Mouse (Mus musculus) left cerebral cortex, adult 9 months (tissue): Measurements from ENCODE around the gene Frmd4a.

Experiments
- DNase-seq, 2 experiments: peaks; one replicate each; pipeline ENCODE4 v3.0.0; 2022; ENCODE audit warnings: low spot score in 2 of 2

Gene Frmd4a

DNA sequence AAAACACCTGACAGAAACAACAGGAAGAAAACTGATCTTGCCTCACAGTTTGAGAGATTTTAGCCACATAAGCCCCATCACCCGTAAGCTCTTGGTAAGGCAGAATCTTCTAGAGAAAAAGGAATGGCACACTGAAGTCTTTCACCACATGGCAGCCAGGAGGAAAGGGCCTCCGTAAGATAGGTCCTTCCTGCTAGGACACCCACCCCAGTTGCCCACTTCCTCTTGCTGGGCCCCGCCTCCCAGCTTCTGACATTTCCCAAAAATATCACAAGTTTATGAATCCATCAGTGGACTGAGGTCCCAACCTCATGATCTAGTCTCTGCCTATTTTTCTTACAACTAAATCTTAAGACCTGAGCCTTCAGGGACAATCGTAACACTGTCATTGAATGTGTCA is 373.6 kb downstream of the Frmd4a start:
- DNase-seq, result no peak

DNA sequence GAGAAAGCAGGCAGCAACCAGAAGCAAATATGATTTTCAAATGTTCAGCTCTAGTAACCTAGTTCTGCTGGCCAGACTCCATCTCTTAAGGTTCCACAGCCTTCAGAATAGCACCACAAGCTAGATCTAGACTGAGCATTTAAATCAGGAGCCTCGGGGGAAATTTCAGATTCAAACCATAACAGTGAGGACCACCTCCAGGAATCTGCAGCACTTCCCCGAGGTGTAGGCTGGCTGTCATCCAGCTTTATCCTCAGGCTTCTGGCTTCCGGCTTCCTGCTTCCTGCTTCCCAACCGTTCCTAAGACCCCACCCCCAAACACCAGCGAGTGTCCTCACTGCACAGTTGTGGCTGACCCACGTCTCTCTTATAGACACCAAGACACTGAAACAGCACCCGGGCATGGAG is 374.2 kb downstream of the Frmd4a start:
- DNase-seq, result peak in 1 of 2 experiments; percentile 37

DNA sequence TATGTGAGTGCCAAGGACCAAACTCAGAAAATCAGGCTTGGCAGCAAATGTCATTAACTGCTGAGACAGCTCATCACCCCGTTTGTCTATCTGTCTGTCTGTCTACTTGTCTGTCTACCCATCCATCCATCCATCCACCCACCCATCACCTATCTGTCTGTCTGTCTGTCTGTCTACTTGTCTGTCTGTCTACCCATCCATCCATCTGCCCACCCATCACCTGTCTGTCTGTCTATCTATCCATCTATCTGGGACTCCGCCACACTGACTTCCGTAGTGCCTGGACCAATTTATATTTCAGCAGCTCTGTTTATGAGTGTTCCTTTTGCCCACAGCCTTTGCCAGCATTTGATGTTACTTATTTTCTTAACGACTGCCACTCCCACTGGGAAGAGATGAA is 375.5 kb downstream of the Frmd4a start:
- DNase-seq, result no peak

DNA sequence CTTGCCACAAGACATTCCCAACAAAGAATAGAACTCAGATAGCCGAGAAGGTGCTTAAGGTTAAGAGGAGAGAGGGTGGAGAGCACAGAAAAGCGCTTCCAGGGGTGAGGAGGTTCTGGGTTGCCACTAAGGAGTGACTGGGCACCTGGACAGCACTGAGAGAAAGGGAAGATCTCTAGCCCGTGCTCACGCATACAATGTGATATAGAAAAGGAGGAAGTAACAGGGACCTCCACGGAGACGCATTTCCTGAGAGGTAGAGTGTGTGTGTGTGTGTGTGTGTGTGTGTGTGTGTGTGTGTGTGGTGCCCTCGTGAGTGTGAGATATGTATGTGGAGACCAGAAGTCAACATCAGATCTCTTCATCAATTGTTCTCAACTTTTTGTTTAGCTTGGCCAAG is 377.1 kb downstream of the Frmd4a start:
- no peak for DNase-seq

DNA sequence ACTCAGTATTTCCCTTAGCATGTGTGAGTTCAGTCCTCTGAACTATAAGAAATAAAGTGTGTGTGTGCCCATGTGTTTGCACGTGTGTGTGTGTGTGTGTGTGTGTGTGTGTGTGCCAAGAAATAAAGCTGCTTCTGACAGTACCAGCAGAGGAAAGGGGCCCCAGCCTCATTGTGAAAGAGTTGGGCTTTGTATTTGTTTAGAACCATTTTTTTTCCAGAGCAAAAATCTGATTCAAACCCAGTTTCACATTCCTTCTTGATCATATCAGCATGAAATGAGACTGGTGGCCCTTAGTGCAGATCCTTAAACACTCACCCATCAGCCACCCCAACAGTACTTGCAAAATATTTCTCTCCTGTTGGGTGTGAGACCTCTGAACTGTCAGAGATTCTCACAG is 382.2 kb downstream of the Frmd4a start:
- no peak for DNase-seq

DNA sequence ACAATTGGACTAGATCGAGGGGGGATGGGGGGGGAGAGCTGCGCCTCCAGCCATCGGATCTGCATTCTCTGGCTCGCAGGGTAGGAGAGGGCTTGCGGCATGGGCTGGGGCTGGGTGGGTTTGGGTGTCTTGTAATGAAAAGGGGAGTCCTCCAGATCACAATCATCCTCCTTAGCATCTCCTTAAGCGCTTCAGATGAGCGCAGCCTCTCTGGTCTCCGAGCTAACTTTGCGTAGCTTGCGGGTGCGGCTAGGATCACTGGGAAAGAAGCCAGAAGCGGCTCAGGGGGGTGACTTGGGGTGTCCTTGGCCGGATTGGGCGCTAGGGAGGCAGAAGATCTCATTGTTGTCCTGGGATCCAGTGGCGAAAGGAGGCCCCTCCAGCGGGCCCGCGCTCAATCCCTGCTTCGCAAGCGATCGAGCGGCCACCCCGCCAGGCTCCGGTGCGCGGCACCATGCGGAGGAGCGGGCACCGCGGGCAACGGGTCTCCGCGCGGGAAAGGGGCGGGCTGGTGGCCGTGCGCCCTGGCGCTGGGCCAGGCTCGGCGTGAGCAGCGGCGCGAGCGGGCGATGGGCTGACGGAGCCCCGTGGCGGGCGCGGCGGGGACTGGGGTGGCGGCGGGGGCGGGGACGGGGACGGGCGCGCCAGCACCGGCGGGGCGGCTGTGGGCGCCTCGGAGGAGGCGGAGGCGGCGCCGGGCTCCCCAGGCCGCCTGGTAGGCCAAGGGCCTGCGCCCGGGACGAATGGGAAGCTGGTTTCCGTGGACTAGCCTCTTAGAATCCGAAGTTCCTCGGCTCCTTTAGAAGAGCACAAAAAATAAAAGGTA is 383.5 kb downstream of the Frmd4a start:
- peak in 1 of 2 experiments; percentile 30 for DNase-seq

DNA sequence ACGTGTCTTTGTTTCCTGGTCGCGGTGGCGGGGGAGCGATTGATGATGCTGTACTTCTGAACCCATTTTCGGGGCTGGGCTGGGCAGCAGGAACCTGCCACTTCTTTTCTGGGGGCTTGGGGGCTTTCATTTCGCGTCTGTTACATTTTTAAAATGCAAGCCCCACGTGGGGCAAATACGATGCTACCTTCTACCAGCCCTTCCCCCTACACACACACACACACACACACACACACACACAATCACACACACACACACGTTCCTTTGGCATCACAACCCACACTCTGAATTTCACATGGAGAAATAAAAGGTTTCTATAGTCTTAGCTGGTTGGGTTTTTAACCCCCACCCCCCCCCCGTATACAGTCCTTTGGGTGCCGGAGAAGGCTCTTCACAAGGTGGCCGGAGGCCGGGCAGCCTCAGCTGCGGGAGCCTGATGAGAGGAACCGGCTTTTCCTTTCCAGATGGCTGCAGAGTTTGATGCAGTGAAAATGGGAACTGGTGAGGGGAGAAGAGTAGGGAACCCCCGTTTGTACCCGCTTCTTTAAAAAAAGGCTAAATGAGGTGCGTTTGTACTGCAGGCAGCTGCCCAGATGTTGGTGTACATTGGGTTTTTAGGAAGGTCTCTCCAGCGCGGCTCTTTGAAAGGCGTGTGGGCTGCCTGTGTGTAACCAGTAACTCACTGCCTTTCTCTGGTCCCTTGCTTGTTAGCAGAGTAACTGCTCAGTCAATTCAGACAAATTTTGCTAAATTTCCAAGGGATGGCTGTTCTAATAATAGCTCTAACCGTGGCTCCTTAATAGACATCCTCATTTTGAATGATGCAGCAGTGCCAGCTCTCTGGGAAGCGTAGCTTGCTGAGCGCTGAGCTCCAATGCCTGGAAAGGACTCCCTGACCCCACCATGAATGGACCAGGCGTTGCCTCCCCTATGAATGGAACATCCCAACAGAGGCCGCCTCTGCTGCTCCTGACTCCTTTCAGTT is 384.4 kb downstream of the Frmd4a start:
- DNase-seq, result peak; percentile 47 to 49

DNA sequence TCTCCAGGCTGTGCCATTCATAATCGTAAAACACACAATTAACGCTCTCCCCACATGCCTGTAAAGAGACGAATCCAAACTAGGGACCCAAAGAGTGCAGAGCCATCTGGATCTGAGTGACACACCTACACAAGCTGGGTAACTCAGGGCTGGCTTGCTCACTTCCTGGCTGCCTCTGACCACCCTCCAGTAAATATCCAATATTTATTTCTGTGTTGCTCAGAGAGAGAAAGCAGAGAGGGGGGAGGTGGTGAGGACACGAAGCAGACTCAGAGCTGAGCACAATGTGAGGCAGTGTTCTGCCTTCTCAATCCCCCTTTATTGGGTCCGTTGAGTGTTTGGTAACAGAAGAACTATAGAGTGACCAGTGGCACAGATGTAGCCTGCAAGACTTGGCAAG is 389.5 kb downstream of the Frmd4a start:
- DNase-seq, result peak in 1 of 2 experiments; percentile 36

DNA sequence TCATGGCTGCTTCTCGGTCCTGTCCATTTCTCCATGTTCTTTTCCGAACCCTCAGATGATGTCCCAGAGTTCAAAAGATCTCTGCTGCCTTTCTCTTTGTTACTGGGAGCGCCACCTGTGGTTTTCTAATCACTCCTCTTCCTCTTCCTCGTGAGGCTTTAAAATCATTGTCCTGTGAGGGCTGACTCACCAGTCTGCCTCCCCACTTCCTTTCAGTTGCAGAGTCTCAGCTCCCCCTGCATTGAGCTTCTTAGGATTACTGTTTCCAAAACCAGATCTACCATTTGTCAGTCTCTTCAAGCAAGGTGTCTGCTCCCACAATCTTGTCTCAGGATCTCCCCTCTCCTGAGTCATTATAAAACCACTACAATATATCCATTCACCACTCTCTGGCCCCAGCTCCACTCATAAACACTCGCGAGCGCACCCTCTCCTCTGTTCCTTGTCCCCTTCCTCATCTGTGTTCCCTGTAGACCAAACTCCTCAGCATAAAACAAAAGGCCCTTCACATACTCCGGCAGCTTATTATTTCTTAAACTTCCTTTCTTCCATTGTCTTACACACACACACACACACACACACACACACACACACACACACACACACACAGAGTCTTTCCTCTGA is 392.4 kb downstream of the Frmd4a start:
- no peak for DNase-seq

DNA sequence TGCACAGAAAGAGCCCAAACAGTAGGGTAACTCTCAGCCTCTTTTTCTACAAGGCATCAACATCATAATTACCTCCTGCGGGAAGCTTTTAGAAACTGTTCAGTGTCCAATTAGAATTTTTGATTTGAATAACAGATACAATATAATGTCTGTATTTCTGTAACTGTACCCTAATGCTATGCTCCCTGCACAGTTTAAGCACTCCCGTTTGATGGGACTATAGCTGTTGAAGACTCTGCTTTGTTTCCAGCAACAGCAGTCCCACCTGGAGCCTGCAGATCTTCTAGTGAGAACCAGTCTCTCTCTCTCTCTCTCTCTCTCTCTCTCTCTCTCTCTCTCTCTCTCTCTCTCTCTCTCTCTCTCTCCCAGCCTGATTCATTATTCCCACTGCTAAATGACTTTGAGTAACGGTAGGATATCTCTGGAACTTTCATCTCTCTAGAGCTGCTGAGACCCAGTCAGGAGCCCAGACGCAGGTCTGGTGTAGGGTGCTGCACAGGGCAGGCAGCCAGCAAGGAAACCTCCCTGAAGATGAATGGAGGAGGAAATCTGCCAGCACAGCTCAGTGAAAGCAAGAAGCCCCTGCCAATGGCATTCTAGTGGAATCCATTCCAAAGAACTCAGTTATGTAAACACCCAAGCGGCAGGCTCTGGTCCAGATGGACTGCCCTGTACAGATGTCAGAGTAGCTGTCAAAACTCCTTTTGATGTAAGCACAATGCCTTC is 395.5 kb downstream of the Frmd4a start:
- peak in 1 of 2 experiments; percentile 23 for DNase-seq

DNA sequence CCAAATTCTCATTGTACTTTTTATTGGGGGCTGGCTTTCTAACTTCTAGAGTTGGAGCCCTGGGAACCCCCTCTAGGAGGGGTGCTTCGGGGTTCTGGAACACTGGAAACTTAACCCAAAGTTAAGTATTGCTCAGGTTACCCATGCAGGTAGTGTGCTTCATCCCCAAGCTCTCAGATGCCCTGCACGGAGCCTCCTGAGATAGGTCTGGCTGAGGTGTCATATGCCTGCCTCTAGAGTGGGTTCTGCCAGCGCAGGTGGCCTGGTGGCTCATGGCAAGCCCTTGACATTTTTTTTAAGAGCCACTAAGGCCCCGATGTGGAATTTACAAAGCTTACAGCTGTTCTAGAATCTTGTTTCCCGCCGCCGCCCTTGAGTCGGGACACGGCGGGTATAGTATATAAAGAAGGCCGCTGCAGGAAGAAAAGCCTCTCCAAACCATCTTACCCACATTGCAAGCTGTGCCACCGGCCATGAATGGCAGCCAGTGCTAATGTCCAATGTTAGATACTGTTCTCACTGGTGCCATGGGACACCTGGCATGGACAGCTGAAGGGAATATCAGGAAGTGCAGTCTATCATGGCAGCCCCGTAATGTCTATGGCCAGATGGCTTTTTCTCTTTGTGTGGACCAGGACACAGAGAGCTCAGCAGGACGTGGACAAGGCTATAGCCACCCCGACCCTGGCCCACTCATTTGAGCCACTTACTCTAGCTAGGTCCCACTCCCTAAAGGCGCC is 396.2 kb downstream of the Frmd4a start:
- DNase-seq, result no peak

DNA sequence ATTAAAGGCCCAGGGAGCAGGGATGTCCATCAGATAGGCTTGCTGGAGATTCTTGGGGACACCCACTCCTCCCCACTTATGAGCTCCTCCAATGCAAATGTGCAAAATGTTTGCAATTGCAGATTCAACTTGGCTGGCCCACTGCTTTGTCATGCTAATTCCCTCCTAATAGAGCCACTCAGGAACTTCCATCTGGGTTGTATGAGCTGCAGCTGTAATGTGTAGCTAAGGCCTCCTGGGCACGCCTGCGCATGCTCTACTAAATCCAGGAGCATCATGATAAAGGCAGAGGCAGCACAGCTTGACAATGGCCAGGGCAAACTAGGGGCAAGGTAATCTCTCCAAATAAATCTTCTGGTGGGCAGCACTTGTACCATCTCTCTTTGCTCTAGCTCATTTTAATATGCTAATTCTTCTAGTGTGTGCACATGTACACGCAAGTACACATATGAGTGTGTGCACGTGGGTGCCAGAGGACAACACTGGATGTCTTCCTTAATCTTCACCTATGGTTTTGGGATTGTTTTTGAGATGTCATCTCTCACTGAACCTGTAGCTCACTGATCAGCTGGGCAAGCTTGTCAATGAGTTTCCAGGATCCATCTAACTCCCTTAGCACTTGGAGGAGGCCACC is 403.3 kb downstream of the Frmd4a start:
- no peak for DNase-seq

DNA sequence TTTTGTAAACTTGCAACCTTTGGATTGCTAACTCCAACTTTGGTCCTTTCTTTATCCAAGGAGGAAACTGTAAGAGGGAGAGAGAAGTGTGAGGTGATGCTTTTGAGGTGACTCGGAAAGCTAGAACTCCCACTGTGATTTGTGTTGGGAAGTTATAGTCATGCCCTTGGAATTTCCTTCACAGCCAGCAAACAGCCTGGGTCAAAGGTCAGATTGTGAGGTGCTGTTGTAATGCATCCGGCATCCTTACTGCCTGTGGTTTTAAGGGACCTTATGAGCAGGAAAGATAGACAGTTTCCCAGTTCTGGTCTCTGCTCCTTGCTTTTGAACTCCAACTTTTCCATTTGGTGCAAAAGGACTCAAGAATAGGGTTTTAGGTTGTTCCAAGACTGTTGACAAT is 404.2 kb downstream of the Frmd4a start:
- no peak for DNase-seq

DNA sequence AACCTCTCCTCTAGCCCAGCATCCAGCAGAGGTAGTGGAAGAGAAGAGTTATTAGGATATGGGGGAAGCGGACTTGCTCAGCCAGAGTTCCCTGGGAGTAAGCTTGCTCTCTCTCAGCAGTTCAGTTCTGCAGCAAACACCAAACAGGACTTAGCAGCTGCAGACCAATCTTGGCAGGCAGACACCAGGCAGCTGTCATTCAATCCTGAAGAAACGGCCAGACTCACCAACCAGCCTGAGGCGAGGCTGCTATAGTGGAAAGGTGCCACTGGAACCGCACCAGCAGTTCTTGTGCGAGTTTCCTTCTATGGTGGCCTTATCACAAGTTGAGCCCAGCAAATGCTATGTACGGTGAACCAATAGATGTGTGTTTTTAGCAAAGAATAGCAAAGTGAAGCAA is 406.4 kb downstream of the Frmd4a start:
- no peak for DNase-seq

DNA sequence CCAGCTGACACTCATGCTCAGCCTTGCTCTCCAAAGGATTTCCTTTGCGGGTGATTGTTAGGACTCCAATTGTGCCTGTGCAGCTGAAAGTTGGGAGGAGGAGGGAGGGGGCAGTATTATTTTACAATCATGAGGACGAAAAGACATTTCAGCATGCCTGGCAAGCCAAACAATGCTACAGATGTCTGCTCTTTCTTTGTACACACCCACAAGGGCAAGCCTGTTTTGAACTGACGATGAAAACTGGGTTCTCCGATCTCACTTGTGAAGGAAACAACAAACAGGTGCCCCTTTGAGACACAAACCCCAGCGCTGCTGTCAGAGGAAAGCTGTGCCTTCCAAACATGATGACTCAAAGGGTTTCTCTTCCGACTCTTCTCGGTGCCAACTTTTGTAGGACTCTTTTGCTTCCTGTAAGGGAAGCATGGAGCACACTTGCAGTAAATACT is 410.9 kb downstream of the Frmd4a start:
- peak in 1 of 2 experiments; percentile 38 for DNase-seq

DNA sequence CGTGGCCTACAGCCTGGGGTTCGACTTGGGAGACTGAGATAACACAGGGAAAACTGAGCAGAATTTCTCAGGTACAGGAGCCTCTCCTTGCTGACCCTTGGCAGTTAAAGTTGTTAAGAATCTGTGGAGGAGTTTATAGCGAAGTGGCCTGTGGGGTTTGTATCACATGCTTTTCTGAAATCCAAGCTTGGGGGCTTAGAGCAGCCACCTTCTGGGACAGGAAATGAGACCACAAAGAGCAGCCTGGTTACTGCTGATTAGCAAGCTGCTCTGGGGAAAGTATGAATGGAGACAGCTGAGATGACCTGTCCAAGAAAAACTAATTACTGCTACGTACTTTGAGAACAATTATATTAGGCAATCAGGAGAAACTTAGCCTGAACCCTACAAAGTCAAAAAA is 415.6 kb downstream of the Frmd4a start:
- DNase-seq, result no peak

DNA sequence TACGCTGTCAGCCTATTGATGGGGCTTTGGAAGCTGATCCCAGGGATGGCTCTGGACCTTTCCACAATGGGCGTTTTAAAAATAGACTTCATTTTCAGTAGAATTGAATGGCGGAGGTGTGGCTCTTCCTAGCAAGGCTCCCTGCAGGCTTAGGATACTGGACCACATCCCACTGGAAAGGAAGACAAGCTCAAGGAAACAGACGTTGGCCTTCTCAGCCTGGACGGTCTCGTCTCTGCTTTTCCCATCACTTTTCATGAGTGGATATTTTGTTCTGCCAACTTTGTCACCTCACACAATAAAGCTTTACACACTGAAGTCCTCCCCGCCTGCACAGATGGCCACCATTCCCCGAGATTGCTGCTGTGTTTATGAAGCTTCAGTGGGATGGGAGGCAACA is 417.5 kb downstream of the Frmd4a start:
- DNase-seq, result no peak

DNA sequence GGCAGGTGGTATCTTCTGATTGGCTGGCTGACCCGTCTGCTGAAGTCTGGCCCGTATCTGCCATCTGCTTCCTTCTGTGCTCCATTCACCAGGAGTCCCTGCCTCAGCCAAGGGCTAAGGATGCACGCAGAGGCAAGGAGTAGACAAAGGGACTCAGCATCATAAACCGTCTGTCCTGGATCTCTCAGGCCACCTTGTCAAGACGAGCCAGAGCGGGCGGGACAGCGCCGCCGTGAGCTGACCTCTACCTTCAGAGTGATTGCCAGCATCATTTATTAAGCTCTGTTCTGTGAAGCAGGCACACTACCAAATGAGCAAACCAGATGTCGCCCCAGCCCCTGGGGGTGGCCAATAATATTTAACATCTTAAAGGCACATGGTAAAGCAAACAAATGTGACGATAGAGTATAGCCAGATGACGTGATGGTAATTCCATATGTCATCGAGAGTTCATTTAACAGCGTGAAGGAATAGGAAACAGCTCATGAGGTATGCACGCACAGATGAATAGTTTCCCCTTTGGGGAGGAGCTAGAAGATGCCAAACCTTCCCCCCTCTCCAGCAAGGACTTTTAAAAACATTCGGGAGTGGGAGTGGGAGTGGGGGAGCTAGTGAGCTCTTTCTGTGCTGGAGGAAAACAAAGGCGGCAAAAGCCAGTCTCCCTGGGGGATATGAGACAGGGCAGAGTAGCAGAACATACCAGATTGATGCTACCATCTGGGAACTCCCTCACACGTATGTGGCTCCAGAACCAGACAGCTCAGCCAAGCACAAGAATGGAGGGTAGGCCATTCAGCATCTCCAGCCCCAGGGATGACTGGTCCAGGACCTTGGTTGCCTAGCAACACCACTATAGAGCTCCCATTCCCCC is 419.1 kb downstream of the Frmd4a start:
- peak in 1 of 2 experiments; percentile 57 for DNase-seq

DNA sequence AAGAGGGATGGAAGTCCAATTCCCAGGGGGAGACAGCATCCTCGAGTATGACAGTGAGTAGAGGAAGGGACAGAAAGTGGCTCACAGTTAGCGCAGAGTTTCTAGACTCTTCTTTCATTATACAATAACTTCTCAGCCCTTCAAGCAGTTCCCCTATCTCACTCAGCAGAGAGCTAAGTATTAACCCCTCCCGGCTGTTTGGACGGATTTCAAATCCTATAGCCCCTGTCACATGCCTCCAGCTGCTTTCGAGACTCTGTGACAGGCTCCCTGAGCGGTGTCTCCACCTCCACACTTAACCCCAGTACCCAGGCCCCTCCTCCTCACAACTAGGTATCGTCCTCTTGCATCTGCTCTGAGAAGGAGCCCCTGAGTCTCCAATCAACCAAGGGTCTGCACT is 421.2 kb downstream of the Frmd4a start:
- no peak for DNase-seq
